Mouse (Mus musculus): ENCODE data around the gene Hoxc5.

GRCm38 (mm10) chr15:102959663-102960191 lies 7.5 kb upstream of the Hoxc5 start:
- no peak for TF ChIP-seq POLR2A (IDR thresholded peaks at IDR 0.05; ENCODE audit: insufficient read depth, low read length)
- TF ChIP-seq CTCF (IDR thresholded peaks at IDR 0.05; ENCODE audit: low read depth, low read length), result no peak

All from ES-Bruce4 (cell line).